Mouse (Mus musculus) WW6 (cell line): ENCODE results near the gene Cmtm5.
"Not testable (repeated sequence)": the region's sequence is repeated elsewhere in the genome, so short reads cannot be mapped to it uniquely, and the experiment has no call there.

ENCODE experiments used
- DNase-seq: peaks from one replicate; pipeline ENCODE4 v3.0.0-alpha.2; 2013; ENCODE audit warnings: low read depth, low spot score

Cmtm5 gene

DNA sequence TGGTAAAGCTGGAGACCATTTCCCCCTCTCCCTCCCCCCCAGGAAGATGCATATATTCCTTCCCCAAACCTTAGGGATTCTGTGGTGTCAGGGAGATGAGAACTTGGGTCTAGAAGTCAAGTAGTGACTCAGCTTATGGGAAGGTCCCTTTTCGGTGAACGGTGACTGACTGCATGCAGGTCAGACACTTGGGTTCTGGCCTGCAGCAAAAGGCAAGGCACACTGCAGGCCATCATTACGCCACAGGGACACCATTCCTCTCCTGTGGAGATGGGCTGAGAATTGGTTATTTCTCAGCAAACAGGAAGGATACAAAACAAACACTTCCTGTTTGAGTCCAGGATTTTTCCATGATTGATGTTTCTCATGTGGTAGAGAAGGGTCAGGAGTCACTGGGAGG, 23.1 kb downstream of the Cmtm5 start:
- no peak for DNase-seq

DNA sequence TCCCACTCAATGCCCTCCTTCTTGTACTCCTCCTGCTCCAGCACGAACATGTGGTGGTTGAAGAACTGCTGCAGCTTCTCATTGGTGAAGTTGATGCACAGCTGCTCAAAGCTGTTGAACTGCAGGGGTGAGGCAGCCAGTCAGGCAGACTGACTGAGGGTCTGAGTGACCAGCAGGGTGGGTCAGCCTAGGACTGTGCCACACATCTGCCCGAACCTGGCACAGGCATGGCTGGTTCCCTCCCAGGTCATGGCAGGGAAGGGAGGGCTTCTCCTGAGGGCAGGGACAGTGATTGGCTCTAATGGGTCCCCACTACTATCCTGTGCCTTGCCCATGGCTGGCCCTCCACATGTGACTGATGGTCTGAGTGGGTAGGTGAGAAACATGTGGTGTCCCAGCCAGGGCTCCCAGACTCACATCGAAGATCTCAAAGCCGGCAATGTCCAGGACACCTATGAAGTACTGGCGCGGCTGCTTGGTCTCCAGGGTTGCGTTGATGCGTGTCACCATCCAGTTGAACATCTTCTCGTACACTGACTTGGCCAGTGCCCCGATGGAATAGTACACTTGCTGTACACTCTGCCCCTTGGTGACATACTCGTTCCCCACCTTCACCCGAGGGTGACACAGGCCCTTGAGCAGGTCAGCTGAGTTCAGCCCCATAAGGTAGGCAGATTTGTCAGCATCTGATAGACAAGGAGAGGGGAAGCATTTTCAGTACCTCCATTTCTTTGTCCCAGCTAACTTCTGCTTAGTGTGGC, 24.0 kb downstream of the Cmtm5 start:
- DNase-seq = not testable (repeated sequence)

DNA sequence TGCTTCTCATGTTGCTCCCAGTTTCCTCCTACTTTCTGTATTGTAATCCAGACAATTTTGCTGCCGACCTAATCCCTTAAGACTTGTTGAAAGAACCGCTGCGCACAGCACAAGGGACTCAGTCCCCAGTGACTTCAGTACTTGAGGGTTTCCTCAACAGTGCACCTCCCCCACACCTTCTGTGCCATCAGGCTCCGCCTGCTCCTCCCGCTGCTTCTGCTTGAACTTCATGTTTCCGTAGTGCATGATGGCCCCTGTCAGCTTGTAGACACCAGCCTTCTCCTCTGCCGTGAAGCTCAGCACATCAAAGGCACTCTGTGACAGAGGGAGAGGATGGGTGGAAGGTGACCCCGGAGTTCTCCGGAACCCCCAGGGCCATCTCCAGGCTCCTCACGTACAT, 24.7 kb downstream of the Cmtm5 start:
- DNase-seq = no peak

- no peak for DNase-seq
Observed at GRCm38 (mm10) chr14:54961487-54961886, 25.4 kb downstream of the Cmtm5 start.

GRCm38 (mm10) chr14:54962714-54963113, 26.7 kb downstream of the Cmtm5 start:
- DNase-seq = no peak

DNA sequence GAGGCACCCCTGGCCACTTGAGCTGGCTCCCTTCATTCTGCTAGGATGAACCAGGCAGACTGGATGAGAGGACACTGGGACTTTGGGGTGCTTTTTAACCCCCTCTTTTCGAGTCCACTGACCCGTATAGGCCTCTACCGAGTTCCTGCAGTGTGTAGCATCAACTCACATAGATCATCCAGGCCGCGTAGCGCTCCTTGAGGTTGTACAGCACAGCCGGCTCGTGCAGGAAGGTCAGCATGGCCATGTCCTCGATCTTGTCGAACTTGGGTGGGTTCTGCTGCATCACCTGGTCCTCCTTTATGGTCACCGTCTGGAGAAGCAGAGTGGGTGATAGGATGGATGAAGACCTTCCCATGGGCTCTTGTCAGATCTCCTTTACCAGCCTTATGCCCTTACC, 27.7 kb downstream of the Cmtm5 start:
- no peak for DNase-seq

- DNase-seq = no peak
Observed at GRCm38 (mm10) chr14:54965044-54965443, 29.0 kb downstream of the Cmtm5 start.

- DNase-seq = no peak
Observed at GRCm38 (mm10) chr14:54965631-54966030, 29.6 kb downstream of the Cmtm5 start.

GRCm38 (mm10) chr14:54966320-54966977, 30.4 kb downstream of the Cmtm5 start, which contains the start of gene Myh6:
Gene Myh6, minus strand, starts transcription at chr14:54966927.
- no peak for DNase-seq

DNA sequence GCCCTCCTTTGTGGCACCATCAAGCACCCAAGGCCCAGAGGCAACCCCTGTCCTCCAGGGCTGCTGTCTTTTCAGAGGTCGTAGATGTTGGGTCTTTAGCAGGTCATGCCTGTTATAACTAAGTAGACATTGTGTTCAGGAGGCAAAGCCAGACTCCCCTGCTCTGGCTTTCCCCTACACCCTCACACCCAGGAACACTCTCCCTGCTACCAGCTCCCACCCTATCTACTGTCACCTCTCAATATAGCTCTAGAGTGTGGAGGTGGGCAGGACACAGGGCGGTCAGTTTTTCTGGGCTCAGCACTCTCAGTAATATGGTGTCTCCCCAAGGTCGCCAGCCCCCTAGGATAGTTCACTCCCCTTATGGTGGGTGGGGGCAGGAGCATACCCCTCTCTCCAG, 31.8 kb downstream of the Cmtm5 start:
- DNase-seq = no peak

- no peak for DNase-seq
Observed at GRCm38 (mm10) chr14:54968344-54968743, 32.3 kb downstream of the Cmtm5 start.

DNA sequence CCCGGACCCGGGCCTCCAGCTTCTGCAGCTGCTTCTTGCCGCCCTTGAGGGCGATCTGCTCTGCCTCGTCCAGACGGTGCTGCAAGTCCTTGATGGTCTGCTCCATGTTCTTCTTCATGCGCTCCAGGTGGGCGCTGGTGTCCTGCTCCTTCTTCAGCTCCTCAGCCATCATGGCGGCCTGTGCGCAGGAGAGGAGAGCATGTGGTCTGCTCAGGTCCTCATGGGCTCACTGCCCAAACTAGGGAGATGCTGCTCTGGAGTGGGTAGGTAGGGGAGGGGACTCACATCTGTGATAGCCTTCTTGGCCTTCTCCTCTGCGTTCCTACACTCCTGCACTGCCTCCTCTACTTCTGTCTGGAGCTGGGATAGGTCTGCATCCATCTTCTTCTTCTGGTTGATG, 36.7 kb downstream of the Cmtm5 start:
- not testable (repeated sequence) for DNase-seq

DNA sequence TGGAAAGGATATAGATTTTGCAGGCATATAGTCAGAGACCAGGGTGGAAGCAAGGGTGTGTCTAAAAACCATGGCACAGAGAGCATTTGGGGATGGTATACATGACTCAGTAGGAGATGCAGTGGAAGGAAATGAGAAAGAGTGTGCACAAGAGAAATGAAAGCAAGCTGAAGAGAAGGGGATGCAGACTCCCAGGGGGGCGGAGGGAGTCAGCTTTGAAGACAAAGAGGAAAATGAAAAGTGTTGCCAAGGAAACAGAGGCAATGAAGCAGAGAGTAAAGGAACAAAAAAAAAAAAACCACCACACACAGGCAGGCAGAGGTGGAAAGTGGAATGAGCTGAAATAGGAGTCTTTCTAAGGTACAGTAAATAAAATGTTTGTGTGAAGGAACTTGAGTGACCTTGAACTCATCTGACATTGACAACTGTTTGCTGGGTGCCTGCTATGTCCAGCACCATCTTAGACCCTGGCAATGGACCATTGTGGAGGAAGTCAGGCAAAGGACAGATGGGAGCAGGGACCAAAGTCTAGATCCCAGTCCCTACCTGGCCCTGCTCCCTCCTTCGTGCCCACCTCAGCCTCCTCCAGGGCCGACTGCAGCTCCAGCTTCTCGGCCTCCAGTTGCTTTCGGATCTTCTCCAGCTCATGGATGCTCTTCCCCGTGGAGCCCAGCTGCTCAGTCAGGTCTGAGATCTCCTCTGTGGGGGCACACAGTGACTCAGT, 38.2 kb downstream of the Cmtm5 start:
- DNase-seq = no peak

- no peak for DNase-seq
Observed at GRCm38 (mm10) chr14:54976633-54977032, 40.6 kb downstream of the Cmtm5 start, which contains the start of gene Gm17428. Gene Gm17428, plus strand, starts transcription at chr14:54976933.

GRCm38 (mm10) chr14:54978664-54979063, 42.6 kb downstream of the Cmtm5 start:
- no peak for DNase-seq

DNA sequence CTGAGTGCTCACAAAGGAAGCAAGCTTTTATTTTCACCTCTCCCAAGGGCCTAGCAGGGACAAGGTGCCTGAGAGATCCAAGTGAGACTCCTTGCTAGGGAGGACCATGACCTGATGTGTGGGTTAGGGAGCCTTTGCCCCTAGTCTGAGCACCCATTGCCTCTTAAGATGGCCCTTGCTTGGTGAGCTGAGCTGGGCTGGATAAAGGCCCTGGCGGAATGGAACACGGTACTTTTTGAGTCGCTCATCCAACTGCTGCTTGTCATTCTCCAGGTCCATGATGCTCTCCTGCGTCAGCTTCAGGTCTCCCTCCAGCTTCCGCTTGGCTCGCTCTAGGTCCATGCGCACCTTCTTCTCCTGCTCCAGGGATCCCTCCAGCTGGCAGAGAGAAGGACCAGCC, 45.9 kb downstream of the Cmtm5 start:
- no peak for DNase-seq

DNA sequence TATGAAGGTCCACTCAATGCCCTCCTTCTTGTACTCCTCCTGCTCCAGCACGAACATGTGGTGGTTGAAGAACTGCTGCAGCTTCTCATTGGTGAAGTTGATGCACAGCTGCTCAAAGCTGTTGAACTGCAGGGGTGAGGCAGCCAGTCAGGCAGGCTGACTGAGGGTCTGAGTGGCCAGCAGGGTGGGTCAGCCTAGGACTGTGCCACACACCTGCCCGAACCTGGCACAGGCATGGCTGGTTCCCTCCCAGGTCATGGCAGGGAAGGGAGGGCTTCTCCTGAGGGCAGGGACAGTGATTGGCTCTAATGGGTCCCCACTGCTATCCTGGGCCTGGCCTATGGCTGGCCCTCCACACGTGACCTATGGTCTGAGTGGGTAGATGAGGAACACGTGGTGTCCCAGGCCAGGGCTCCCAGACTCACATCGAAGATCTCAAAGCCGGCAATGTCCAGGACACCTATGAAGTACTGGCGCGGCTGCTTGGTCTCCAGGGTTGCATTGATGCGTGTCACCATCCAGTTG, 52.4 kb downstream of the Cmtm5 start:
- DNase-seq = not testable (repeated sequence)
